Mouse (Mus musculus) forebrain, postnatal 0 days (tissue): ENCODE results near the gene Olfr281. TPM values are rescaled to one million over a fixed set of nuclear protein-coding genes. Genes with fewer than 3 reads are reported as not detected.
A peak's percentile ranks its signal among the peaks of the same experiment; 100 is the strongest.

Source experiments
- ATAC-seq: fragments of 200-750 bp; cut with Nextera tagmentation; 2 replicates; pipeline ENCODE4 v1.8.0; 2017; ENCODE audit warnings: mild to moderate bottlenecking, moderate library complexity
- DNase-seq: peaks from one replicate; pipeline ENCODE4 v3.0.0-alpha.2; 2015
- H3K27ac ChIP-seq: fragments of 300-500 bp; sonication (generic); 2 replicates; pipeline ENCODE4 v1.5.1; 2014; ENCODE audit warnings: low read depth, mild to moderate bottlenecking, antibody characterized with exemption, low read length, moderate library complexity, mixed read lengths
- H3K27me3 ChIP-seq: fragments of 300-500 bp; sonication (generic); 2 replicates; pipeline ENCODE4 v1.6.1; 2014; ENCODE audit warnings: mild to moderate bottlenecking, low read length, mixed read lengths; ENCODE audit not compliant: insufficient read depth
- H3K36me3 ChIP-seq: fragments of 300-500 bp; sonication (generic); 2 replicates; pipeline ENCODE4 v1.6.1; 2014; ENCODE audit warnings: mild to moderate bottlenecking, moderate library complexity; ENCODE audit not compliant: insufficient read depth
- H3K4me1 ChIP-seq: fragments of 300-500 bp; sonication (generic); 2 replicates; pipeline ENCODE4 v1.6.1; 2014; ENCODE audit warnings: antibody characterized with exemption; ENCODE audit not compliant: insufficient read depth
- H3K4me2 ChIP-seq: fragments of 300-500 bp; sonication (generic); 2 replicates; pipeline ENCODE4 v1.6.1; 2014; ENCODE audit warnings: low read depth, mild to moderate bottlenecking, moderate library complexity
- H3K4me3 ChIP-seq: fragments of 300-500 bp; sonication (generic); 2 replicates; pipeline ENCODE4 v1.5.1; 2014; ENCODE audit warnings: low read depth, low read length, mixed read lengths
- H3K9ac ChIP-seq: fragments of 300-500 bp; sonication (generic); 2 replicates; pipeline ENCODE4 v1.6.1; 2014; ENCODE audit warnings: mild to moderate bottlenecking
- H3K9me3 ChIP-seq: fragments of 300-500 bp; sonication (generic); 2 replicates; pipeline ENCODE4 v1.6.1; 2016; ENCODE audit warnings: low read length
- CTCF ChIP-seq: sonication (generic); IDR thresholded peaks from 2 replicates; pipeline ENCODE4 v1.5.1; 2016; ENCODE audit warnings: antibody characterized with exemption, control low read depth, low read depth
- WGBS: fragments of 180-500 bp; shearing (Covaris S2); extraction: QIAGEN DNeasy Blood & Tissue Kit; methylation state at CpG from one replicate; pipeline ENCODE4 v1.1.7; 2014; 5-methylcytosine and 5-hydroxymethylcytosine counted together
- polyA plus RNA-seq: library from polyadenylated mRNA; unstranded; fragments of >200 nt; fragmentation: Nextera tagmentation; extraction: Ambion mirVana; gene quantifications from 2 replicates; pipeline ENCODE4 v1.2.1, GENCODE M21; 2015
- total RNA-seq: library from RNA; depleted of rRNA; stranded (reverse); fragments of >200 nt; gene quantifications from 2 replicates; pipeline ENCODE4 v1.2.3, GENCODE M21; 2014

The Olfr281 gene
- total and polyA plus RNA-seq, 2 experiments from 2014 or later: not detected

GRCm38 (mm10) chr15:98483907-98484886 is 31.8 kb downstream of the Olfr281 start:
- no peak for TF ChIP-seq CTCF
- Histone ChIP-seq H3K4me1 (no peaks in the 10 kb centered on the region), H3K4me2 (no peak overlapping the region), H3K9ac (no peak overlapping the region), H3K36me3 (no peaks in the 10 kb centered on the region), H3K4me3 (no peak overlapping the region), H3K9me3 (no peaks in the 10 kb centered on the region), H3K27me3 (no peaks in the 10 kb centered on the region), H3K27ac (no peak overlapping the region)
- ATAC-seq (no peak), DNase-seq (no peak)
- WGBS: 80% methylated on average over 18 of the region's 18 CpGs

GRCm38 (mm10) chr15:98486433-98487021 is 34.1 kb downstream of the Olfr281 start:
- no peak for ATAC-seq
- no peaks in the 10 kb centered on the region for H3K36me3 ChIP-seq
- no peaks in the 10 kb centered on the region for H3K9me3 ChIP-seq
- no peak overlapping the region for H3K4me2 ChIP-seq
- H3K4me3 ChIP-seq: no peak overlapping the region
- WGBS: 96% methylated on average over 8 of the region's 8 CpGs
- DNase-seq: no peak
- TF ChIP-seq CTCF: no peak
- H3K9ac ChIP-seq: no peak overlapping the region
- no peak overlapping the region for H3K27ac ChIP-seq
- H3K4me1 ChIP-seq: no peaks in the 10 kb centered on the region
- no peaks in the 10 kb centered on the region for H3K27me3 ChIP-seq

GRCm38 (mm10) chr15:98491332-98491731 is 38.9 kb downstream of the Olfr281 start:
- H3K4me1 ChIP-seq: no peaks in the 10 kb centered on the region
- no peak for TF ChIP-seq CTCF
- H3K27ac ChIP-seq: no peak overlapping the region
- no peaks in the 10 kb centered on the region for H3K9me3 ChIP-seq
- no peaks in the 10 kb centered on the region for H3K27me3 ChIP-seq
- no peak for ATAC-seq
- no peak overlapping the region for H3K4me2 ChIP-seq
- WGBS: 87% methylated on average over 2 of the region's 2 CpGs
- no peak overlapping the region for H3K4me3 ChIP-seq
- H3K9ac ChIP-seq: no peak overlapping the region
- H3K36me3 ChIP-seq: no peaks in the 10 kb centered on the region
- no peak for DNase-seq

- Histone ChIP-seq H3K9ac (no peak within 1 kb of the TSS), H3K4me2 (no peak within 1 kb of the TSS), H3K27ac (no peak within 1 kb of the TSS), H3K4me1 (no peaks in the 10 kb centered on the region), H3K4me3 (no peak within 1 kb of the TSS), H3K27me3 (no peaks in the 10 kb centered on the region), H3K9me3 (no peaks in the 10 kb centered on the region), H3K36me3 (no peaks in the 10 kb centered on the region)
- ATAC-seq (no peak), DNase-seq (no peak)
- 59% methylated on average over 4 of the region's 4 CpGs for WGBS
- TF ChIP-seq CTCF: no peak
These were observed 39.7 kb downstream of the Olfr281 start, which contains the start of gene Olfr279 for GRCm38 (mm10) chr15:98492102-98492501. Gene Olfr279 (plus strand): TSS chr15:98492402.

GRCm38 (mm10) chr15:98497631-98498030 is 45.2 kb downstream of the Olfr281 start:
- TF ChIP-seq CTCF: no peak
- no peak overlapping the region for H3K9ac ChIP-seq
- no peaks in the 10 kb centered on the region for H3K27me3 ChIP-seq
- no peak for DNase-seq
- no peaks in the 10 kb centered on the region for H3K36me3 ChIP-seq
- no peak for ATAC-seq
- no peaks in the 10 kb centered on the region for H3K4me1 ChIP-seq
- no peak overlapping the region for H3K4me3 ChIP-seq
- 91% methylated on average over 17 of the region's 17 CpGs for WGBS
- H3K4me2 ChIP-seq: no peak overlapping the region
- no peak overlapping the region for H3K27ac ChIP-seq
- H3K9me3 ChIP-seq: no peaks in the 10 kb centered on the region

GRCm38 (mm10) chr15:98503317-98503716 is 50.9 kb downstream of the Olfr281 start:
- Histone ChIP-seq H3K27ac (no peak overlapping the region), H3K36me3 (no peaks in the 10 kb centered on the region), H3K4me3 (no peak overlapping the region), H3K27me3 (no peaks in the 10 kb centered on the region), H3K4me1 (no peaks in the 10 kb centered on the region), H3K9me3 (no peaks in the 10 kb centered on the region), H3K4me2 (no peak overlapping the region), H3K9ac (no peak overlapping the region)
- no peak for DNase-seq
- no peak for ATAC-seq
- 71% methylated on average over 3 of the region's 3 CpGs for WGBS
- TF ChIP-seq CTCF: no peak

- Histone ChIP-seq H3K27ac (no peak overlapping the region), H3K9ac (no peak overlapping the region), H3K36me3 (no peaks in the 10 kb centered on the region), H3K4me2 (no peak overlapping the region), H3K27me3 (no peaks in the 10 kb centered on the region), H3K9me3 (no peaks in the 10 kb centered on the region), H3K4me3 (no peak overlapping the region), H3K4me1 (no peaks in the 10 kb centered on the region)
- peak; percentile 70 for TF ChIP-seq CTCF
- 13% methylated on average over 18 of the region's 18 CpGs for WGBS
- ATAC-seq: no peak
- peak; percentile 62 for DNase-seq
These were observed 52.1 kb downstream of the Olfr281 start for GRCm38 (mm10) chr15:98504514-98504913.
